Mouse (Mus musculus) cerebellum, adult 2 months (tissue): Measurements from ENCODE around the gene Tppp. TPM values are rescaled to one million over a fixed set of nuclear protein-coding genes. Genes with fewer than 3 reads are reported as not detected.
"Not testable (repeated sequence)": the region's sequence is repeated elsewhere in the genome, so short reads cannot be mapped to it uniquely, and the experiment has no call there.

ENCODE experiments used
- DNase-seq, 2 experiments: peaks; one replicate each; pipeline ENCODE4 v3.0.0; 2021
- H3K27ac ChIP-seq: fragments of 200-500 bp; 2 replicates; pipeline ENCODE4 v1.5.1; 2012; ENCODE audit warnings: low read length, control low read depth, inconsistent platforms; ENCODE audit not compliant: insufficient read depth
- H3K27me3 ChIP-seq: fragments of 200-500 bp; 2 replicates; pipeline ENCODE4 v1.6.1; 2012; ENCODE audit warnings: inconsistent platforms, mild to moderate bottlenecking, low read length, moderate library complexity; ENCODE audit not compliant: control insufficient read depth, insufficient read depth
- H3K4me1 ChIP-seq: fragments of 200-500 bp; 2 replicates; pipeline ENCODE4 v1.6.1; 2011; ENCODE audit warnings: low read length; ENCODE audit not compliant: control insufficient read depth, insufficient read depth
- H3K4me3 ChIP-seq: fragments of 200-500 bp; replicated peaks from 2 replicates; pipeline ENCODE3; 2011; ENCODE audit warnings: mild to moderate bottlenecking, low read depth, low read length, control low read depth; ENCODE audit not compliant: insufficient read depth
- CTCF ChIP-seq: fragments of 200-500 bp; IDR thresholded peaks from 2 replicates; pipeline ENCODE4 v1.5.1; 2011; ENCODE audit warnings: low read depth, mild to moderate bottlenecking, control low read depth, low read length, moderate library complexity, borderline replicate concordance; ENCODE audit not compliant: insufficient read depth
- POLR2A ChIP-seq: fragments of 200-500 bp; IDR thresholded peaks from 2 replicates; pipeline ENCODE4 v1.6.1; 2011; ENCODE audit warnings: low read length, control low read depth, borderline replicate concordance; ENCODE audit not compliant: insufficient read depth
- WGBS: fragments of 180-500 bp; shearing (Covaris S2); methylation state at CpG from one replicate; pipeline ENCODE4 v1.1.7; 2018; 5-methylcytosine and 5-hydroxymethylcytosine counted together
- polyA plus RNA-seq: library from polyadenylated mRNA; depleted of rRNA; stranded (reverse); fragments of >200 nt; gene quantifications from 2 replicates; pipeline ENCODE4 v1.2.3, GENCODE M21; 2012

Tppp gene
- polyA plus RNA-seq, 1 experiment = 180 TPM

DNA sequence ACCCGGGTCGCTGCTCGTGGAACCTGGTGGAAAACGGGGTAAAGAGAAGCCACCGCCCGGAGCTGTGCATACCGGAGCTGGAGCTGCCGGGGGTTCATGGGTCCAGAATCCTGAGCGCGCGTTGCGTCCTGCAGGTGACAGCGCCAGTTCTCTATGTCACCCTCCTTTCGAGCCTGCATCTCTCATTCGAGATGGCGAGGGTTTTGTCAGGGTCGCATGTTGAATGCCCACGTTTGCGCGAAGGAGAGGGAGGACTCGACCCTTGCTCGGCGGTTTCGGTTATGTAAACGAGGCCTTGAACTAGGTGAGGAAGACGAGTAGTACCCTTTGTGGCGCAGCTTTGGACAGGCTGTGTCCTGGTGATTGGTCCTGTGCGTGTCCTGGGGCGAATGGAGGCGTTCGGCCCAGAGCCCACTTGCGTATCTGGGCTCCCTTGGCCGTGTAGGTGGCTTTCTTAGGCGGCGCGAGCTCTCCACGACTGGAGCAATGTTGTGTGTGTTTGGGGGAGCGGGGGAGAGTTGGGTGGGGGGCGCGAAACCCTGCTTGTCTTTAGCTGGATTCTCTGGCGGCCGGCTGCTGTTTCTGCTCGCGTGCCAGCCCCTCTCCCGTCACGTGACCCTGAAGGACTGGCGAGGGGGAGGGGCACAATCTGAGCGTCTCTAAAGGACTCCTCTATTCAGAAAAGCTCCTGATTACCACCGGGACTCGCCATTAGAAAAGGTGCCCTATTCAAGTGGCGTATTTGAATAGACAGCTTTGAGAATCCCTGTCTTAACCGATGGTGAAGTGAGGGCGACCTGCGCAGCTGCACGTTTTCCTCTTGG, 796 bp downstream of the Tppp start:
- WGBS = under 1% methylated on average over 55 of the region's 55 CpGs
- Histone ChIP-seq H3K27me3 (no peaks in the 10 kb centered on the region), H3K4me1 (peaks cover 10% of the 10 kb centered on the region; the same call in 1 of the 2 replicates), H3K27ac (peak overlapping the region; percentile 52), H3K4me3 (peak overlapping the region; percentile 63)
- DNase-seq = peak; percentile 86
- TF ChIP-seq POLR2A = no peak
- no peak for TF ChIP-seq CTCF

DNA sequence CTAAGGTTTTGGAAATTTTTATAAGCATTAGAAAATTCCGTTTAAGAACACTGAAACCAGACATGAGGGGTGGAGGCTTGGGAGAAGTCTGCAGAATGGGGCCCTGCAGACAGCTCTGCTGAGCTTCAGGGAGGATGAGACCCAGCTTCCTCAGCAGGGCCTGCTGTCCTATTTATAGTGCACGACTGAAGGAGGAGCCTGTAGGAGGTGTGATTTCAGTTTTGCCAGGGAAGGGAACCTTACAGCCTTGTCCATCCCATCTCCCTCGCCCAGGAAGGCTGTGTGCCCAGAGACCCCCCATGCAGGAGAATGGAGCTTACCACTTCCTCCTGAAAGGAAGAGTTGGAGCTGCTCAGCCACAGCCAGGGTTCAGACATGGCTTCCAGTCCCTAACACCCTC, 1.5 kb downstream of the Tppp start:
- Histone ChIP-seq H3K27me3 (no peaks in the 10 kb centered on the region), H3K27ac (peak overlapping the region; percentile 58), H3K4me1 (peaks cover 10% of the 10 kb centered on the region; the same call in 1 of the 2 replicates), H3K4me3 (peak overlapping the region; percentile 63)
- DNase-seq = peak; percentile 66 to 71
- 2% methylated on average over 3 of the region's 3 CpGs for WGBS
- TF ChIP-seq CTCF = no peak
- peak; percentile 51; the same call in 1 of the 2 replicates for TF ChIP-seq POLR2A

- H3K4me1 ChIP-seq = peaks cover 20% of the 10 kb centered on the region
- no peak for DNase-seq
- H3K4me3 ChIP-seq = no peak overlapping the region
- H3K27ac ChIP-seq = no peak overlapping the region
- TF ChIP-seq CTCF = no peak
- no peak for TF ChIP-seq POLR2A
- H3K27me3 ChIP-seq = no peaks in the 10 kb centered on the region
- 47% methylated on average over 4 of the region's 4 CpGs for WGBS
These were observed 6.7 kb downstream of the Tppp start for GRCm38 (mm10) chr13:74015908-74016307.

DNA sequence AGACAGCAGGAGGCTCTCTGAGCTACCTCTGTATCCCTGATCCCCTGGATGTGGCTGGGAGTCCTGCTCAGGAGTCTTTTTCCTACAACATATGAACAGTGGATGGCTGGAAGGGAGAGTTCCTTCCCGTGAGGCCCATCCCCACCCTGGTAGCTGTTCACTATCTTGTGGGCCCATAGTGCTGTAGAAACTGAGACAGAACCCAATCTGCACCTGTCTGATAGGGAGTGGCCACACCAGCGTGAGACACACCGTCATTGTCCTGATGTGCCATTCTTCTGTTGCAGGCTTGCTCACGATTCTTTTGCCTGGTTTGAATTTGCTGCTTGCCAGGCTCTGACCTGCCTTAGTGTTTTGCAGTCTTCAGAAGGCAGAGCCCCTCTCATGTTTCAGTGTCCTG, 8.2 kb downstream of the Tppp start:
- no peak for DNase-seq
- H3K4me1 ChIP-seq = peaks cover 12% of the 10 kb centered on the region
- H3K27ac ChIP-seq = no peak overlapping the region
- 73% methylated on average over 4 of the region's 4 CpGs for WGBS
- H3K27me3 ChIP-seq = no peaks in the 10 kb centered on the region
- H3K4me3 ChIP-seq = no peak overlapping the region
- TF ChIP-seq POLR2A (no peak), CTCF (no peak)

DNA sequence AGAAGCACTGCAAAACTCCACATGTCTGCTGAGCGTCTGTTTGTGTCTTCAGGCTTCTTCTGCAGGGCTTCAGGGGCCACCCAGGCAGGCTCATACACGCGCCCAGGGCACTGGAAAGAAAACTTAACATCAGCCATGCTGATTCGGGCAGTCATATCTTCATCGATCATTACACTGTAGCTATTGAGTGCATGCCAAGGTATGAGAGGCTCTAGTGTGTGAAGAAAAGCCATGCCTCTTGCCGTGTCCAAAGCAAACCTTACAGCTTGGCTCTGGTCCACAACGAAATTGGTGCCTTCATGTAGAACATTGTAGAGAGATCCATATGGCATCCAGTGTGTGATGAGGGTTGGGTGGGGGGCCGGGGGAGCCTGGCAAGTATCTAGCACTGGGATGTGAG, 9.8 kb downstream of the Tppp start:
- H3K27me3 ChIP-seq, DNase-seq, H3K4me3 ChIP-seq, H3K27ac ChIP-seq: not testable (repeated sequence)
- 32% methylated on average over 8 of the region's 8 CpGs for WGBS
- H3K4me1 ChIP-seq = peaks cover 15% of the 10 kb centered on the region

DNA sequence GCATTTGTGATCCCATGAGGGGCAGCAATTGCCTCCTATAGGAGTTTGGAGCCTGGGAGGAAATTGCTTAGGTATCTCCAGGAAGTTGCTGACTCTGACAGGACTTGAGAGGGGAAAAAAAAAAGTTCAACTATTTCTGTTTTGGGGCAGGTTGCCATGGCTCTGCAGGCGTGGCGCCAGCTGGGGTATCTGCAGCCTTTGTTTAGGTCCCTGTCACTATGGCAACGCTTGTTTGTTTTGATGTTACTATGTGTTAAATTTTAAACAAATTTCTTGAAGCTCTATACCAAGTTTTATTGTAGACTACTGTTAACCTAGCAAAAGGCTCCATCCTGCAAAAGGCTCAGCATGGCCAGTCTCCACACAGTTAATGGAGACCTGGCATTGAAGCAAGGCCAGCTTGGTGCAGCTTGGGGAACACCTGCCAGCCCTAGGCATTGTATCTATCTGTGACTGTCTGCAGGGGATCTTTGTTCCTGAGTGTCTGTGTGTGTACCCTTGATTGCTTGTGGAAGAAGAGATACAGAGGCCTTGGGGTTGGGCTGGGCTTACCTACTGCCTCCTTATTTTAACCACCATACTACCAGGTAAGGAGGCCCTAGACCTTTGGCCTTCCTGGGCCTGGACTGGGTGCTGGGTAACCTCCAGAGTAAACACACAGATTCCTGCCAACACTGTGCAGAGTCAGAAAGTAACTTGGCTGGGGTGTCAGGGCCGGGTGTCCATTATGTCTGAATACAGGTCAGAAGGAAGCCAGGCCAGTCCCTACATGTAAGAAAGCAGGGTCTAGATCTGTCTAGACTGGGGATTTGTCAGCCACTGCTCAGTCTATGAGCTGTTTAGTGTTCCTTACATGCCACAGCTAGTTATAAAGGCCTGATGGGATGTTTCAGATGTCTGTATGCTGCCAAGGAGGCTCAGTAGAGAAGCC, 16.2 kb downstream of the Tppp start:
- peaks cover 27% of the 10 kb centered on the region for H3K4me1 ChIP-seq
- no peaks in the 10 kb centered on the region for H3K27me3 ChIP-seq
- peak; percentile 52 to 61 for DNase-seq
- peak overlapping the region; percentile 38; the same call in 1 of the 2 replicates for H3K27ac ChIP-seq
- TF ChIP-seq CTCF (no peak), POLR2A (no peak)
- 44% methylated on average over 4 of the region's 4 CpGs for WGBS
- H3K4me3 ChIP-seq = no peak overlapping the region

GRCm38 (mm10) chr13:74026215-74026614, 17.0 kb downstream of the Tppp start:
- Histone ChIP-seq H3K27ac (0 out of 2 replicates have a peak overlapping the region, but pooled peaks have one; percentile 1), H3K4me3 (no peak overlapping the region), H3K27me3 (no peaks in the 10 kb centered on the region), H3K4me1 (peaks cover 27% of the 10 kb centered on the region)
- WGBS = 10% methylated on average over 2 of the region's 2 CpGs
- TF ChIP-seq POLR2A (no peak), CTCF (peak; percentile 58; the same call in 1 of the 2 replicates)
- peak; percentile 49 to 53 for DNase-seq

GRCm38 (mm10) chr13:74028116-74028515, 18.9 kb downstream of the Tppp start:
- no peaks in the 10 kb centered on the region for H3K27me3 ChIP-seq
- no peak for TF ChIP-seq POLR2A
- H3K4me3 ChIP-seq = no peak overlapping the region
- no peak overlapping the region for H3K27ac ChIP-seq
- peak in 1 of 2 experiments; percentile 36 for DNase-seq
- 23% methylated on average over 2 of the region's 2 CpGs for WGBS
- H3K4me1 ChIP-seq = peaks cover 27% of the 10 kb centered on the region
